Mouse (Mus musculus): ENCODE results near the gene Wdr48. TPM values are rescaled to one million over a fixed set of nuclear protein-coding genes. Genes with fewer than 3 reads are reported as not detected.

Gene Wdr48
- polyA plus RNA-seq, 1 experiment from 2014 or later = 52.4 TPM

DNA sequence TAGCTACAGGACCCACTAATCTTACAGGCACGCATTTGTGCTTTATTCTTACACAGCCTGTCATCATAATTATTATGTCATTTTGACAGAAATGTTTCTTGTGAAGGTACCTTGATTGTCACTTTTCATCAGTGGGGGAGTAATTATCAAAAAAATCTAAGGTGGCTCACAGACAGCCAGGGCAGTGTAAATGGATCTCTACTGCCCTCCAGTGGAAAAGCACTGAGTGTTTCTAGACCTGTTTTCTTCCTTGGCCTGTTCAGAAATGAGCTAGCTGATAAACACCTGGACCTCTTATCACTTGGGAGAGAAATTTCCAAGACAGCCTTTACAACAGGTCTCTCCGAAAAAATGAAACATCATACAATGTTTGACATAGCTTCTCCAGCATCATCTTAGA, 4.0 kb upstream of the Wdr48 start:
- no peaks in the 10 kb centered on the region; the same call in 1 of the 2 replicates for H3K27me3 ChIP-seq (replicated peaks)
- H3K36me3 ChIP-seq = no peaks in the 10 kb centered on the region
- H3K4me3 ChIP-seq (replicated peaks) = no peak overlapping the region
- 60% methylated on average over 2 of the region's 2 CpGs for WGBS
- ATAC-seq (ENCODE audit: low FRiP score) = no peak
- H3K9me3 ChIP-seq (replicated peaks) = no peaks in the 10 kb centered on the region
- no peak overlapping the region for H3K4me2 ChIP-seq
- no peak overlapping the region for H3K27ac ChIP-seq (replicated peaks)
- H3K4me1 ChIP-seq = peaks cover 21% of the 10 kb centered on the region
- H3K9ac ChIP-seq (replicated peaks) = no peak overlapping the region

DNA sequence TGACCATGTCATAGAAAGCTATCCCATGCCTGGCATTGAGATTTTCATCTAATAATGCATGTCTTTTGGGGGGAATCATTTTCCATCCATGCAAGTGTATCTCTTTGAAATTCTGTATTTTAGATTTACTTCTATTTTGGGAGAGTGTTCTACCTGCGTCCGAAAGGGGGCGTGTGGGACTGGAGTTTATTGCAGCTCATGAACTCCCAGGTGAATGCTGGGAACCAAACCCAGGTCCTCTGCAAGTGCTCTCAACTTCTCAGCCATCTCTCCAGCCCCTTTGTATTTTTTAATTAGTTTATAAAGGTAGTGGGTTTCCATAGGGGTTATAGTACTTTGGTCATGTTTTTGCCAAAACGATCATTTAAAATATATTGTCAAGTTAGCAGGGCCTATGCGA, 797 bp upstream of the Wdr48 start:
- ATAC-seq (ENCODE audit: low FRiP score) = no peak
- Histone ChIP-seq H3K4me1 (peaks cover 27% of the 10 kb centered on the region), H3K36me3 (no peaks in the 10 kb centered on the region), H3K27me3 (replicated peaks) (no peaks in the 10 kb centered on the region; the same call in 1 of the 2 replicates), H3K27ac (replicated peaks) (no peak overlapping the region), H3K4me3 (replicated peaks) (no peak overlapping the region), H3K9ac (replicated peaks) (no peak overlapping the region), H3K9me3 (replicated peaks) (no peaks in the 10 kb centered on the region), H3K4me2 (peak overlapping the region; percentile 88)
- 84% methylated on average over 5 of the region's 5 CpGs for WGBS

DNA sequence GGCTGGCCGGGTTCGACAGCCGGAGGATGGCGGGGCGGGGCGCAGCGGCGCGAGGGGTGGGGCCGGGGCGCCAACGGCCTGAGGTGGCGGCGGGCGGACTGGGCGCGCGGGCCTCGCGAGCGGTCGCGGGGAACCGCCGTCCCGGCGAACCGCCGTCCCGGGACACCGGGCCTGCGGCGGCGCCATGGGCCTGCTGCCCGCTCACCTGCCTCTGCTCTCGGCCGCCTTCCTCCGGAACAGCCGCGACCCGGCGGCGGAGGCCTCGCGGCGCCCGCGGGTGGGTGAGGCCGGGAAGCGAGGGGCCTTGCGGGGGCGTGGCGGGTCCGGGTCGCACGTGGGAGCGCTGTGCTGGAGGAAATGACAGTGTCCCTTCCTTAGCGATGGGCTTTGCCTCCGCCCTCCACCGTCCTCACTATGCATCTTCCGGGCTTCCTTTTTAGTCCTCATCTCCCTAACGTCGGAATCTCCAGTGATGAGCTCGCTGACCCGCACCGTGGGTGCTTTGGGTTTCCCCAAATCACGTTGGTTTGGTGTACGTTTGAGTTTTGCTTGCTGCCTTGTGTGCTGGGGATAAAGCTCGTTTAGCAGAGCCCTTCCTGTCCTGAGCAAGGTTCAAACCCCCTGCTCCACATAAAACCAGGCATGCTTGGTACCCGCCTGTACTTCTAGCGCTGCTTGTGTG, 503 bp downstream of the Wdr48 start:
- Histone ChIP-seq H3K27me3 (replicated peaks) (no peaks in the 10 kb centered on the region; the same call in 1 of the 2 replicates), H3K4me3 (replicated peaks) (peak overlapping the region; percentile 94), H3K4me1 (peaks cover 20% of the 10 kb centered on the region), H3K36me3 (peaks cover 4% of the 10 kb centered on the region; the same call in 1 of the 2 replicates), H3K27ac (replicated peaks) (peak overlapping the region; percentile 88), H3K9ac (replicated peaks) (peak overlapping the region; percentile 79), H3K4me2 (peak overlapping the region; percentile 88), H3K9me3 (replicated peaks) (no peaks in the 10 kb centered on the region)
- peak; percentile 81 for ATAC-seq (ENCODE audit: low FRiP score)
- 1% methylated on average over 41 of the region's 71 CpGs for WGBS

DNA sequence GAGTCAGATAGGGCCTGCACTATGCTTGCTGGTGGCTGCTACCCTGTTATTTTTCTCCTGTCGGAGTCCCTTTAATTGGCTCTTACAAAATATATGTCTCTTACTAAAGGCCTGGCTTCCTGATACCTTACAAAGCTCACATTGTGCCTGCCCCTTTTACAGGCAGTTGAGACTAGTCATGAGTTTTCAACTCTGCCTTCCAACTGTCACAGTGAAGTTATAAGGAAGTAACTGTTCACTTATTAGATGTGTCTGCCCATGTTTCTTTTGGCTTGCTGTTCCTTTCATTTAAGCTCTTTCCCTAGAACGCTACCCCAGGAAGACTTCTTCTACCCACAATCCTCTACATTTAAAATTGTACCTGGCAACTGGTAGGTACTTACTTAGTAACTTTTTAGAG, 4.8 kb downstream of the Wdr48 start:
- Histone ChIP-seq H3K27ac (replicated peaks) (no peak overlapping the region), H3K9ac (replicated peaks) (no peak overlapping the region), H3K27me3 (replicated peaks) (no peaks in the 10 kb centered on the region), H3K9me3 (replicated peaks) (no peaks in the 10 kb centered on the region), H3K36me3 (peaks cover 31% of the 10 kb centered on the region), H3K4me1 (peaks cover 16% of the 10 kb centered on the region), H3K4me2 (no peak overlapping the region), H3K4me3 (replicated peaks) (no peak overlapping the region)
- ATAC-seq (ENCODE audit: low FRiP score) = no peak
- 94% methylated on average over 2 of the region's 2 CpGs for WGBS

DNA sequence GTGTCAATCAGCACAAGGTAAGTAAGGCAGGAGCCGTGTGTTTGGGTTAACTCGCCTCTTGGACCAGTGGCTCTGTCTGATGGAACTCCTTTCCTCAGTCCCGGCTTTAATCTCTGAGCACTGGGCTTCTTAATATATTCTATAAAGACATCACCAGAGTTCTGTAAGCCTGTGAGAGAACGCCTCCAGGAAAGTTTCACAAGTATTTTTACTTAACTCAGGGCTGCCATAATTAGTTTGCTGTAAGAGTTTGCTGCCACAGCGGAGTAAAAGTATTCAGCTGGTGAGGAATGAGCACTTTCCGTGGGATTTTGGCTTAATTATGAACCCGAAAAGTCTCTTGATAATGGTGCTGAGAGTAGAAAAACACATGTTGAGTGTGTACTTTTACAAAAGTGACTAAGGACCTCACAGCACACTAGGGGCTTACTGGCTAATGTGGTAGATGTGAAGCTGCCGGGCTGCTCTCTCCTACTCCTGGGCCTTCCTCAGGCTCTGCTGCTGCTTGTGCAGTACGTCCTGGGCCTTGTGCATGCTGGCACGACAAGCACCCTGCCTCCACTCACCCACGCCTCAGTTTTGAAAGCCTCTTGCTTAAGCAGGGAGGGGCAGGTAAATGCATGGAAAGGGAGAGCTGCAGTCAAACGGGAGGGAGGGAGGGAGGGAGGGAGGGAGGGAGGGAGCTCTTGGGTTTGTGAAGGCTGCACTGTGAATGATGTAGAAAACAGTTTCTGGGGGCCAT, 7.9 kb downstream of the Wdr48 start:
- Histone ChIP-seq H3K27ac (replicated peaks) (no peak overlapping the region), H3K36me3 (peaks cover 60% of the 10 kb centered on the region), H3K4me3 (replicated peaks) (no peak overlapping the region), H3K27me3 (replicated peaks) (no peaks in the 10 kb centered on the region), H3K4me2 (no peak overlapping the region), H3K9ac (replicated peaks) (no peak overlapping the region), H3K9me3 (replicated peaks) (no peaks in the 10 kb centered on the region), H3K4me1 (no peaks in the 10 kb centered on the region)
- WGBS = 88% methylated on average over 12 of the region's 12 CpGs
- no peak for ATAC-seq (ENCODE audit: low FRiP score)

DNA sequence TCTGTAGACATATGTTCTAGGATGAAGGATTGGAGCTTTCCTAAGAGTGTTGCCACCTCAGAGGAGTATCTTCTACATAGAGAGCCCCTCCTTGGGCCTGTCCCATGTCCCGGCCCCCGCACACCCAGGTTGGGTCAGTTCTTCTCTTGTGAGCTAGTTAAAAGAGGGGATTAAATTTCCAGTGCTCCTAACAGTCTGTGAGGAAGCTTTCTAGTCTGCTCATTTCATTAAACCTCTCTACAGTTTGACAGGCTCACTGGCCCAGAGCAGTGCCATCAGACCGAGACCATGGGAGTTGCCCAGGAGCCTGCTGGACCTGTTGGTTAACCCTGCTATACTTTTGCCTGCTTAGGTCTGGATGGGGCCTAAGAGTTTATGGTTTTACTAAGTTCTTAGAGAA, 14.0 kb downstream of the Wdr48 start:
- H3K27ac ChIP-seq (replicated peaks) = no peak overlapping the region

DNA sequence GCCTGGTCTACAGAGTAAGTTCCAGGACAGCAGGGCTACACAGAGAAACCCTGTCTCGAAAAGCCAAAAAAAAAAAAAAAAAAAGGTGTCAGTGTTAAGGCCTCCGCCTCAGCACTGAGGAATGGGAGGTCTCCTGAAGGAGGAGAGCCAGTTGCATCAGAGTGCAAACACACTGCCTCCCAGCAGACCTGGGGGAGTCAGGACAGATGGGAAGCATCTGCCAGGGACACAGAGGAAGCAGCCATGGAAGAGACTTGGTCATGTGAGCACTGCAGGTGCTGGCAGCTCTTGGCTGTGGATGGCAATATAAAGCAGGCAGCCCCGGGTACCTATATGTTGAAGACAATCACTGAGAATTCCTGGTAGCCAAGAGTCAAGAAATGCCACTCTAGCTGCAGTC, 15.3 kb downstream of the Wdr48 start:
- 95% methylated on average over 3 of the region's 3 CpGs for WGBS

More for the DNA sequence above, 14.0 kb downstream of the Wdr48 start:
- H3K27me3 ChIP-seq (replicated peaks) = no peaks in the 10 kb centered on the region
- no peak overlapping the region for H3K4me2 ChIP-seq
- H3K4me3 ChIP-seq (replicated peaks) = no peak overlapping the region
- no peak overlapping the region for H3K9ac ChIP-seq (replicated peaks)
- H3K36me3 ChIP-seq = peaks cover 91% of the 10 kb centered on the region
- no peaks in the 10 kb centered on the region for H3K9me3 ChIP-seq (replicated peaks)
- WGBS = 97% methylated on average over 3 of the region's 3 CpGs
- no peaks in the 10 kb centered on the region for H3K4me1 ChIP-seq
- no peak for ATAC-seq (ENCODE audit: low FRiP score)

DNA sequence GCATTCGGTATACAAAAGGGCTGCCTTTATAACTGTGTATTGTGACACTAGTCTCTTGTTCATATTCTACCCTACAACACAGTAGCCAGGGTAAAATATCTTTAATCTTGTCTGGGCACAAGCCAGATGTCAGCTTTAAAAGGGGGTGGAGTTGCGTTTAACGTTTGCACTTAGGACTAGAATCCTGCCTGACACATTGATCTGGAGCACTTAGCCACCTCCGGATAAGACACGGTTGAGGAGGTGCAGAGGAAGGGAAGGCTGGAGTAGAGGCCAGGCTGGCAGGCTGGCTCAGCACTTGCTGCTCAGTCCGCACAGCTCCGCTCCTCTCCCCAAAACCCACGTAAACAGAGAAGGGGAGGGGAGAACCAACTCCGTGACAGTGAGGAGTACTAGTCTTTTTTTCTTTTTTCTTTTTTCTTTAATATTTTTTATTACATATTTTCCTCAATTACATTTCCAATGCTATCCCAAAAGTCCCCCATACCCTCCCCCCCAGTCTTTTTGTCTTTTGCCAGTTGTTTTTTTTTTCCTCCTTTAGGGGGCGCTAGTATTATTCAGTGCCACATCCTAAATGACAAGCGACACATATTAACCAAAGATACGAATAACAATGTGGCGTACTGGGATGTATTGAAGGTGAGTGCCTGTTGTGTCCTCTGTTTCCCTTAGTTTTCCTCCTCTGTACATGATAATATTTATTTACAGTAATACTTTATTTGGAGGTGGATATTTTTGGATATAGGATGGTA, 18.6 kb downstream of the Wdr48 start:
- Histone ChIP-seq H3K4me3 (replicated peaks) (no peak overlapping the region), H3K27me3 (replicated peaks) (no peaks in the 10 kb centered on the region), H3K27ac (replicated peaks) (no peak overlapping the region), H3K4me1 (no peaks in the 10 kb centered on the region), H3K4me2 (no peak overlapping the region), H3K9ac (replicated peaks) (no peak overlapping the region), H3K9me3 (replicated peaks) (no peaks in the 10 kb centered on the region), H3K36me3 (peaks cover 90% of the 10 kb centered on the region)
- ATAC-seq (ENCODE audit: low FRiP score) = no peak
- 80% methylated on average over 13 of the region's 13 CpGs for WGBS

More for the DNA sequence above, 15.3 kb downstream of the Wdr48 start:
- Histone ChIP-seq H3K9me3 (replicated peaks) (no peaks in the 10 kb centered on the region), H3K4me3 (replicated peaks) (no peak overlapping the region), H3K4me1 (no peaks in the 10 kb centered on the region), H3K36me3 (peaks cover 91% of the 10 kb centered on the region), H3K27ac (replicated peaks) (no peak overlapping the region), H3K27me3 (replicated peaks) (no peaks in the 10 kb centered on the region), H3K9ac (replicated peaks) (no peak overlapping the region), H3K4me2 (no peak overlapping the region)
- ATAC-seq (ENCODE audit: low FRiP score) = no peak

DNA sequence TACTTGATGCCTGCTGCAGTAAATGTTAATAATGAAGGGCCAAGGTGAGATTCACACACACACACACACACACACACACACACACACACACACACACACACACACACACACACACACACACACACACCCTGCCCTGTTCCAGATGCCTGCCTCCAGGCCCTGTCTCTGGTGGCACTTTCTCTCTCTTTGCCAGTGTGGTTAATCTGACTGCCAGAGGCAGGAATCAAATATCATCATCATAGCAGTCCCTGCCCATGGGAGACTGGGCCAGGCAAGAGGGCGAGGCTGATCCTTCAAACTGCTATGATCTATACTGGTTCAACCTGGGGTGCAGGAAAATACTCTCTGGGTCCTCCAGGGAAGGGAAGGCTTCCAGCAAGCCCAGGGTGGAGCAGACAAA, 25.2 kb downstream of the Wdr48 start:
- no peak overlapping the region for H3K27ac ChIP-seq (replicated peaks)
- ATAC-seq (ENCODE audit: low FRiP score) = no peak
- peaks cover 87% of the 10 kb centered on the region for H3K36me3 ChIP-seq
- H3K9me3 ChIP-seq (replicated peaks) = no peaks in the 10 kb centered on the region
- no peak overlapping the region for H3K4me2 ChIP-seq
- H3K4me3 ChIP-seq (replicated peaks) = no peak overlapping the region
- WGBS = 95% methylated on average over 1 of the region's 1 CpGs
- no peaks in the 10 kb centered on the region for H3K27me3 ChIP-seq (replicated peaks)
- no peak overlapping the region for H3K9ac ChIP-seq (replicated peaks)
- no peaks in the 10 kb centered on the region for H3K4me1 ChIP-seq

DNA sequence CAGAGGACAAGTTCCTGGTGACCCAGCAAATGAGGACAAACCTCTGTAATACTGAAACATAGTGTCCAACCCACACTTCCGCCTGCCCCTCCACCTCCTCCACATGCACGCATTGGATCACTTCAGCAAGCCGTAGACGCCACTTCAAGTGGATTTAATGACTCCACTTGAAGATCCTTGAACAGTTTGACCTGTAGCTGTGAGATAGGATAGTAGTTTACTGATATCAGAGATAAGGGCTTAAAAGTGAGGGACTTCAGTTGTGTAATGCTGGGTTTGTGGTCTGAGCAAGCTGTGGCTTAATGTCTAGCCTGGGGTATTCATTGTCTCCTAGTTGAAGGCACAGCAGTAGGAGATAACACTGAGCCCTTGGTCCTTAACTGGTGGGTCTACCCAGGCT, 28.8 kb downstream of the Wdr48 start:
- 94% methylated on average over 4 of the region's 4 CpGs for WGBS
- Histone ChIP-seq H3K4me3 (replicated peaks) (no peak overlapping the region), H3K9me3 (replicated peaks) (no peaks in the 10 kb centered on the region), H3K4me1 (no peaks in the 10 kb centered on the region), H3K27ac (replicated peaks) (no peak overlapping the region), H3K27me3 (replicated peaks) (no peaks in the 10 kb centered on the region), H3K36me3 (peaks cover 88% of the 10 kb centered on the region), H3K4me2 (no peak overlapping the region), H3K9ac (replicated peaks) (no peak overlapping the region)
- no peak for ATAC-seq (ENCODE audit: low FRiP score)

DNA sequence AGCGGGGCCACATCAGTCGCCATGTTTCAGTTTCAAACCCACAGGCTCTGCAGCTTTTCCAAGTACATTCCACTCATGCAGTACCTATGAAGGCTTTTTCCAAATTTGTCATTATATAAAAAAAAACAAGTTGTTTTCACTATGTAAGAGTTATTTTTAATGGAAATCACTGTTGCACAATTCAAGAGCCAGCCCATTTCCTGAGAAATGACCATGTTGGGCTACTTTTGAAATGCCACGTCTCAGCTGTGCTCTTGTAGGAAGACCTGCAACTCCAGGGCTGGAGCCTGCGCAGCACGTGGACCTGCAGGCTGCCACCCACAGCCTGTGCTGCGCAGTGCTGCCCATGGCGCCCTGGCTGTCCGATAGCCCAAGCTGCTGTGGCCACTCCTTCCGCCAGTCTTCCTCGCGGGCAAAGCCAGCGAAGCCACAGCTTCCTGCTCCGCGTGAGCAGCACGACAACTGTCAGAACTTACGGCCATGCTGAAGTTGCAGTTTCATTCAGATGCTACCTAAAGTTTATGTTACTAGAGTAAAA, 30.5 kb downstream of the Wdr48 start:
- Histone ChIP-seq H3K27ac (replicated peaks) (no peak overlapping the region), H3K4me1 (no peaks in the 10 kb centered on the region), H3K27me3 (replicated peaks) (no peaks in the 10 kb centered on the region), H3K4me2 (no peak overlapping the region), H3K36me3 (peaks cover 86% of the 10 kb centered on the region), H3K9me3 (replicated peaks) (no peaks in the 10 kb centered on the region), H3K9ac (replicated peaks) (no peak overlapping the region), H3K4me3 (replicated peaks) (no peak overlapping the region)
- whole genome bisulfite sequencing = 90% methylated on average over 16 of the region's 16 CpGs
- no peak for ATAC-seq (ENCODE audit: low FRiP score)

Measured in neural tube, embryonic 15.5 days (tissue).